Mouse (Mus musculus) ovary, postnatal 10 days (tissue): ENCODE data around the gene Pzp.

ENCODE experiments used
- DNase-seq: peaks from one replicate; pipeline ENCODE4 v3.0.0; 2022; ENCODE audit warnings: low spot score

Gene Pzp

DNA sequence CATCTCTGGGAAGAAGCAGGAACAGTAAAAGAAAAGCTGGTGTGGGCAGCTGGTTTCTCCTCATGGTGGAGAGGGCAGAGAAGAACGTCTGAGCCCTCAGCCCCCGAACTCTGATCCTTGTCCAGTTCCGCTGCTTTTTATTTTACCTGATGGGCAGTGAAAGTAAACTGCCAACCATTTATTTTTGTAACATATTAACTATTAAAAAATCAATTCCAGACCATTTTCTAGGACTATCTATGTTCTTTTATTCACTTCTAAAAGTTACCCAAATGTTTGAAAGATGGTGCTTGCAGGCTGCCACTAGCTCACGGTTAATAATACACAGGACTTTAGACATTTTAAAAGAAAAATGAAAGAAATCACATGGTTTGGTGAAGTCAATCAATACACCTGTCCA, at the start of gene Pzp:
Pzp (minus strand) TSS at position 120 of the 400 bp plus-strand sequence.
- no peak for DNase-seq

DNA sequence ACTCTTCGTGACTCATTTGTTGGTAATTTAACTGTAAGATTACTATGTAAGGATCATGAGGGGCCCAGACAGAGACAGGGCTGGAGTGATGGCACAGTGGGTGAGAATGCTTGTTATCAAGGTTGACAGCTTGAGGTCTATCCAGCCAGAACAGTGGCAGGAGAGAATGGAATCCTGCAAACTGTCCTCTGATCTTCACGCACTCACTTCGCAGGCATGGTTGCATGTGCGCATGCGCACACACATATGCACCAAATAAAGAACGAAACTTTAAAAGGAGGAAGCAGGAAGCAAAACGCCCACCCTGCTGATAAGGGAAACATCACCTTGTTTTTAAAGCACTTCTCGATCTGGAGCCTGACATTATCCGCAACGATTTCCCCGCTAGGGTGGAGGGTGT, 40.1 kb upstream of the Pzp start:
- DNase-seq, result no peak

DNA sequence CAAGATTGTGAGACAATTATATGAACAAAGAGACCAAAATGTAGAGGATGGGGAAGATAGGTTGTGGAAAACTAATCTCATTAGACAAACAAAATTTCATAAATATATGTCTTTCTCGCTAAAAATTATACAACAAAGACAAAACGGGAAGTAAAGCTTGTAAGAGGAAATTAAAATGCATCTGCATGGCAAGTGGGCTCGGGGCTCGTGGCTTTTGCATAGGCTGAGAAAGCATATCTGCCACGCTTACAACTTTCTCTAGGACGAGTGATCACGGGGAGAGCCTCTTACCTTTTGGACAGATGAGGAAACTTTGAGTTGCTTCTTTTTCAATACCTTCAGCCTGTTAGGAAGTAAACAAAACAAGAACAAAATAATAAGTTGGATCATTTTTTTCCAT, 27.5 kb upstream of the Pzp start:
- no peak for DNase-seq

DNA sequence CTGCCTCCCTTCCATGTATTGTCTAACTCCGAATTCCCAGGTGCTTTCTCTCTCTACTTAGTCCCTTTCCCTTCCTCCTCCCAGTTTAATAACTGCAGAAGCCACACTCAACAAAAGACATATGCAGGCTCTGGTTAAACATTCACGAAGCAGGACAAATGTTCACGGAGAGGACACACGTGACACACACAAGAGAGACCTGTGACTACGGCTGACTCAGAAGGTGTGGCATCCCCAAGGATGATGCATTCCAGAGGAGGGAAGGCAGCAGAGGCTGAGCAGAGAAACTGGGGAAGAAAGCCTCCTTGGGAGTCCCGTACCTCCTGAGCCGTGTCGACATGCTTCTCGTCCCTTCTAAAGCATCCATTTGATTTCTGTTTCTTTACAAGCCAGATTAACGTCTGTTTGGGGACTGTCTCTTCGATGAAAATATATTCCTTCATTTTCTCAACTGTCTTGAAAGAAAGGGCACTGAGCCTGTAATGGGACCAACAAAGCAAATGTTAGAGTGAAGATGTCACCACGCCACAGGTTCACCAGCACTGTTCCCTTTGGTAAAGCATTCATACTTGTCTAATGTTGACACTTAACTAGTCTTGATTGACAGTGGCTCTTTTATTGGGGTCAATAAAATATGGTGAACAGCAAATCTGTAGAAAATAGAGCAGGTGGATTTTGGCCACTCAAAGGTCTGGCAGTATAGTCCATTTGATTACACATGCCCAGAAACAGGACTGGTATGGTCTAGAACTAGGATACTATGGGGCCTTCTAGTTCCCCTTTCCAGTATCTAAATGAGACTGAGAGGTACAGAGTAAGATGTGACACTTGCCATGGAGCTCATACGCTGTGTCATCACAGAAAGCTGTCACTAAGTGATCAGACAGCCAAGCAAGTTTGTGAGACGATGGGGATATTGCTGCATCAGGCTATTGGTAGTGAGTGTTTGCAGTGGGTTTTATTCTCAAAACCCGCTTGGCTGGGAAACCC, 23.2 kb upstream of the Pzp start:
- no peak for DNase-seq

DNA sequence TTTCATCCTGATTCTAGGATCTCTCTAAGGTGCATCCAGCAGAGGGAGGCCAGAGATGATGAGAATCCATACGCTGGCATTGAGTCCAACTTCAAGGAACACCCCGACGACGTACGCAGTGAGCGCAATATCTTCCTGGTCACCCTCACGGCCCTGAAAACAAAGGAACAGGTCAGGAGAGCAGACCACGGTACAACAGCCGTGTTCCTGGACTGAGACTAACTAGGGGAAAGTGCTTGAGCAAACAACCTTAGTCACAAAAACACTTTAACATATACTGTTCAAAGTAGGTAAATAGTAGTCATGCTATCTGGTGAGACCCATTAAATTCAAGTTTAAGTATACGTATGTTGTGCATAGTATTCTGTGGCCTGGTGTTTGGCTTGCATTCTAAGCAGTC, 22.0 kb upstream of the Pzp start:
- no peak for DNase-seq

DNA sequence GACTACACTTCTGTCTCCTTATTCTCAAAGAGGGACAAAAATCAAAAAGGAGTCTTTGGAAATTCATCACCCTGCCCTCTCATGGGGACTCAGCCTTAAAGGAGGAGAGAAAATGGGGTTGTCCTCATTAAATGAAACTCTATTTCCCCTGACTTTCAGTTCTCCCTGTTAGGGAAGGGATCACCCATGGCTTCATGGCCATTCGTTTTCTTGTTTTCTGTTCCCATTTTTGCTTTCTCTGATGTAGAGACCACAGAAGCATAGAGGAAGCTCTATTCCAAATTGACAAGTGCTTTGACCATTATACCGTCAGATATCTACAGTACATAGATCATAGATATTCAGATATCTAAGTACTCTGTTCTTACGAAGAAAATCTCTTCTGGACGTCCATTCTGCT, 18.9 kb upstream of the Pzp start:
- no peak for DNase-seq

DNA sequence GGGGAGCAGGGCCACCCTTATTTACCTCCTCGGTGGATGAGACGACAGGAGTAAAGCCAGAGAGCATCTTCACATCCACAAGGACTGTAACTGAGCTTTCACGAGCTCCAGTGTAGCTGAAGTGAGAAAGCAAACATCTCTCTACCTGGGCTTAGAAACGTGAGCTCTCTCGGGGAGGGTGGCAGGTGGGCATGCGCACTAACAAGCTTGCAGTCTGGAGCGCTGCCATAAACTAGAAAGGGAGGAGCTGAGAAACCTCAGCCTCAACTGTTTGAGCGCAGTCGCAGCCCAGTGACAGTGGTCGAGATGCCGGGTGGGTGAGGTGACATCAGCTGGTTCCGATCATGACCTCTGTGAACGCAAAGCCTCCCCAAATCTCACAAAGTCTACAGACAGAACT, 16.7 kb upstream of the Pzp start:
- DNase-seq, result peak; percentile 1

DNA sequence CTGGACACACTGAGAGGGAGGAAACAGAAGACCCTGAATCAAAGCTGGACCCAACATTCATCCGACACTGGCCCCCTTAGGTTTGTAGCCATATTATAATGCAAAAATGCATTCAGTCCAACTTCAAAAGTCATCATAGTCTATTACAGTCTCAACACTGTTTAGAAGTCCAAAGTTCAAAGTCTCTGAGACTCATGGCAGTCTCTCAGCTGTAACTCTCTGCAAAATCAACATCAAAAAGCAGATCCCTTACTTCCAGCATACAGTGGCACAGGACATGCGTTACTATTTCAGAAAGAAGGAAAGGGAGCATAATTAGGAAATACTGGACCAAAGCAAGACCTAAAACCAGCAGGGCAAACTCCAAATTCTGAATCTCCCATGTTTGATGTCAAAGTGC, 8.7 kb upstream of the Pzp start:
- DNase-seq, result no peak

DNA sequence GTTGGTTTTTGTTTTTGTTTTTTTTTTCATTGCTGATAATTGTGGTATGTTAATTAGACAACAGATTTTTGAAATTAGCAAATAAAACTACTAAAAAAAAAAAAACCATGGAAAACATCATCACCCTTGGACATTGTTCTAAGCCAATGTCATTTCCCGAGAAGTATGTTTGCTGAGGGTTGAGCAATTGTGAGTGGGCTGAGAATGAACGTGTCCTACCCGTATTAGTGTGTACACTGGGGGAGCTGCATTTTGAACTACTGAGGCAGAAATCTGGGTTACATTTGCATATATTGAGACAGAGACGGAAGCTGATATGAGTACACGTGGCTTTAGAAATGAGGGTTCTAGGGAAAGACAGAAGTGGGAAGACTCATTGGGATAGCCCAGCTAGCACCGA, 6.8 kb upstream of the Pzp start:
- no peak for DNase-seq

DNA sequence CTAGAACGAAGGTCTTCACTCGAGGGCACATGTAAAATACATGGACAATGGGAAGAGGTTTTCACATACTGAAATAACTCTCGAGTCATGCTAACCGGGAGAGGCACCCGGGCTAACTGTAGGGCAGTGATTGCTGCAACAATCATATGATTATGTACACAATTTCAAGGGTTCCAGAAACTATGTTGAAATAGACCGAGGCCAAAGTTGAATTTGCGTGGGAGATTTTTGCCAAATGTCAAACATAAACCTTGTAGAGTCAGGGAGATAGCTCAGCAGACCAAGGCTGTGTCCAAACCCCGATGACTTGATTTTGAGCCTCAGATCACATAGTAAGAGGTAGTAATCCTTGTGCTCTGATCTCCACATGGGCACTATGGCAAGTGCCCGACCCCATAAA, 6.2 kb upstream of the Pzp start:
- no peak for DNase-seq

DNA sequence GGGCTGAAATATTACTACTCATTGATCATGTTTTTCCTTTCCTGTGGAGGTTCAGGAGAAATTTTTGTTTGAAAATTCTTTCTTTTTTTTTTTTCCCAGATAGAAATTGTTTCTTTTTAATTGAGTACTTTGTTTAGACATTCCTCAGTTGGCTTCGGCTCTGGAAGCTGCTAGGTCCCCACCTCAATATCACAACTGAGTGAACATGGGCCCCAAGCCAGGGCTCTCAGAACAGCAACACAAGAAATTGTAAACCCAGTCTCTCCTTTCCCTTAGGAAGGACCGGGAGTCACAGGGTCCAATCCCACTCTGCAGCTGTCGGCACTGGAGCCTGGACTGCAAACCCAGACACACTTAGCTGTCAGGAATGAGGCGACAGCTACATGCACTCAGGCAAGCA, 2.0 kb upstream of the Pzp start:
- DNase-seq, result no peak

DNA sequence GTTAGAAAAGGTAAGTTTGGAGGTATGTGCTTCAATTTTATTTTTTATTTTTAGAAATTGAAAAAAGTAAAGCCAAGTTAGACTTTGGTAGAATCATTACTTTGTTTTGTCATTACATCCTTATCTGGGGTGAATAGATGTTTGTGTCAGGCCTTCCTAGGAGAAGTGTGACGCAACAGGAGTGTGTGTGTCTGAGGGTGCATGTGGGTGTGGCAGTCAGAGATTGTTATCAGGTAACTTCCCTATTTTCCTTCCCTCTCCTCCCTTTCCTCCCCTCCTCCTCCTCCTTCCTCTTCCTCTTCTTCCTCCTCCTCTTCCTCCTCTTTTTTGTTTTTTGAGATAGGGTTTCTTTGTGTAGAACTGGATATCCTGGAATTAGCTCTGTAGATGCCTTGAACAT, 590 bp upstream of the Pzp start:
- DNase-seq, result no peak

DNA sequence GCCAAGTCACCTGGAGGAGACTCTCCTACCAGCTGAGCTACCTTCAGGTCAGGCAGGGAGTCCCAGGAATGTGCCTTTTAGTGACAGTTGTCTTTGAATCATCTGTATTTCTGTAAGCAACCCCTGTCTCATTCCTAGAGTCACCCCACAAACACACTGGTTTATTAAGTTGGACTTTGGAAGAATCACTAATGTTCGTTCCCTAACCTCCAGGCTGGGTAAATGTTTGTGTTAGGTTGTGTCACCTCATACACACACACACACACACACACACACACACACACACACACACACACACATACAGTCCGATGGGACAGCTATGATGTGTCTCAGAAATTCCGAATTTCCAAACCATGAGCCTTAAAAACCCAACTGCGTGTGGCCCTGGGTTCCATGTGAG, 719 bp downstream of the Pzp start:
- DNase-seq, result no peak

DNA sequence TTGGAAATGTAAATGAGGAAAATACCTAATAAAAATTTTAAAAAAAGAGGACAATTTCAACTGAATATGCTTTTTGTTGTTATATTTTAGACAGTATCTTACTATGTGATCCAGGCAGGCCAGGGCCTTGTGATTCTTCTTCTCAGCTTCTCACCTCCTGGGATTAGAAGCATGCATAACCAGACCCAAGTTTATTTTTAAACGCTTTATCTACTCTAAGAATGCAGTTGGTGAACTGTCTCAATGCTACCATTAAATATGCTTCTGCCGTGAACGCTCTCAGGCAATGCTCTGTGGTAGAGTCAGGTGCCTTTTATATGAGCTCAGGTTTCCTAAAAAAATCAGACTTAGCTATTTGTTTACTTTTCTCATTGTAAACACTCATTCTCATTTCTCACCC, 3.2 kb downstream of the Pzp start:
- DNase-seq, result no peak

DNA sequence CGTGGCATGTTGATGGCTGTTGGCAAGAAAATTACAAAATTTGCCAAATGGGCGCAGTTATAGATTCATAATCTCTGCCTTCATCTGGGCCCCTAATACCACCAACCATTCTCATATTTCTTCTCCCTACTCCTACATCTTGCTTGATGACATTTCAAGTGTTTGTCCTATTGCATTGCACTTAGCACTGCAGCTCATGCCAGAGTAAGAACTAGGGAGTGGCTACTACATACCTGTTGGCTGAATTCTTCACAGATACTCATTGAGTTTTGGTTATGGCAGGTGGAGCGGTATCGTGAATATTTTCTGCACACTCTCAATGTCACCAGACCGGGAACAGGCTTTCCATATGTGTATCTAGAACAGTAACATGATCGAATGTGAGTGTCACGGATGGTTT, 7.4 kb downstream of the Pzp start:
- no peak for DNase-seq

DNA sequence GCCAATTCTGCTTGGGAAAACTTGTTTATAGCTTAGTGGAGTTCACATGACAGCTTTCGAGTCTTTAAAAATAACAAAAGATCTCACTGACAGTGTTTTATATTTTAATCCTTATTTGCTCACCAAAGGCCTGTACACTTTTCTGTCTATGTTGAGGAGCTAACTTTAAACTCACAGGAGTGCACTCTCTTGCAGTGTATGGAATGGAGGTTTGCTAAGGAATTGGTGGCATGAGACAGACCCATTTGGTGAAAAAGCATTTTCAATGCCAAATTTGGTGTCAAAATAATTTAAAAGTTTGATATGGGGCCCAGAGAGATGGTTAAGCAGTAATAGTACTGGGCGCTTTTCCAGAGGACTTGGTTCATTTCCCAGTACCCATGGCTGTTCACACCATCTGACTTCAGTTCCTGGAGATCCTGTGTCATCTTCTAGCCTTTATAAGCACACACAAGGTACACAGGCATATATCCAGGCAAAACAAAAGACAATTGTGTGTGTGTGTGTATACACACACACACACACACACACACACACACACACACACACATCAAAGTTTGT, 20.8 kb downstream of the Pzp start:
- DNase-seq, result no peak

DNA sequence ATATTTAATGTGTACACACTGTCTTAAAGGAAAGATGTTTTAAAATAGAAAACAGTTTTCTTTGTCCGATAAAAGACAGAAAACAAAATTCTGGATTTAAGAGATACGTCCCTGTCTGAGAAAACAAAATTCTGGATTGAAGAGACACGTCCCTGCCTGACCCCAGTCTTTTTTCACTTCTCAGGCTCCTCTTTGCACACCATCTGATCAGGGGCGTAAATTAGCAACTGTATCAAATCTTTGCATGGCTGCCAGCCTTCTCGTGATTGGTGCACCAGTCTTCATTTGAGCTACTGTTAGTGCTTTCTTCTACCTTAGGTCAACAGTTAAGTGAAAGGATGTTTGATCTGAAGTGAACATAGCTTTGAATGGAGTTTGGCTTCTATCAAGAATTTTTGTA, 21.8 kb downstream of the Pzp start:
- DNase-seq, result no peak

DNA sequence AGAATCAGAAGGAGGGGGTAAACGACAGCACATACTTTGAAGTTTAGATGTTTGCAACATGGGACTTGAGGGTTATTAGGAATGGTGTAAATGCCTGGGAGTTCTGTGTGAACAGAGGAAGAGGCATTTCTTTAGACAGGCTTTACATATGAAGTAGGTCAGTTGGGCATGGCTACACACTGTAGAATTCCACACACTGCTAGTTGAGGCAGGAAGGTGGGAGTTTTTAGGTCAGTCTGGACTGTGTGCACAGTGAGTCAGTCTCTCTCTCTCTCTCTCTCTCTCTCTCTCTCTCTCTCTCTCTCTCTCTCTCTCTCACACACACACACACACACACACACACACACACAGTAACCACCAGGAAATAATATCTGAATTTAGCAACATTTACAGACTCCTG, 31.2 kb downstream of the Pzp start:
- DNase-seq, result no peak

DNA sequence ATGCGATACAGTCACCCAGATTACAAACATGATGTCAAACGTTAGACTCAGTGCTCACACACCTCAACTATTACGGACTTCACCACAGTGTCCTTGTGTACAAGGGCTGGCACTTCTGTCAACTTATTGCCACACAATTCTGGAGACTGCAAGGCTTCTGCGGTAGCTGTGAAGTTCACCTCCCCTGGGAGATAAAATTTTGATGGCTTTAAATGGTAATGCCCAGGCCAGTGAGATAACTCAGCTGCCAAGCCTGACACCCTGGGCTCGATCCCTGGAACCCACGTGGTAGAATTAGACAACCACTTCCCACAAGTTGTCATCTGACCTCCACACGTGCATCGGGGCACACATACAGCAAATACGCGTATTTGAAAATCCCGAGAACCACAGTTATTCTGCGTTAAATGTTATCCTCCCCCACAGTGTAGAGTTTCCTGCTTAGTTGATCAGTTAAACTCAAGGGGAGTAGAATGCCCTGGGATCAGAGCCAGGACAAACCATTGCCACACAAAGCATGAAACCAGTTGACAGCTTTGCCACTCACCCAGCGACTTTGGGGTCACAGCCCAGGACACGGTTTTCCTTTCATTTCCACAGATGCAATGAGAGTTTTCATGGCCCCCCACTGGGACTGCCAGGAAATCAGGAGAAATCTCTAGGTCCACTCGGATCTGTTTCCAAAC, 31.7 kb downstream of the Pzp start:
- no peak for DNase-seq

DNA sequence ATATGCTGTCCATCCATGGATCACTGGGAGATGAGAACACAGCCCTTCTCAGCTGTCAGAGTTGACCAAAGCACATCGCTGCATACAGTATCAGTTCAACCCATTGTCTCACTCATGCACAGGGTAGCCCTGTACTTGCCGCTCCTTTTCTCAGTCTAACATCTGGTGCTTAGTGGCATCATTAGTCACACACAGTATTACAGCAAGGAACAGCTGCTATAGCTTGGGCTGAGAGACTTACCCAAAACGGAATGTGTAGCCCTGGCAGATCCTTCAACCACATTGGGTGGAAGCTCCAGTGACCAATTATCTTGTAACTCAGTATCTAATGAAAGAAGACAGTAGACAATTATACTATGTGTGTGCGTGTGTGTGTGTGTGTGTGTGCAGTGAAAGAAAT, 34.6 kb downstream of the Pzp start:
- DNase-seq, result no peak

DNA sequence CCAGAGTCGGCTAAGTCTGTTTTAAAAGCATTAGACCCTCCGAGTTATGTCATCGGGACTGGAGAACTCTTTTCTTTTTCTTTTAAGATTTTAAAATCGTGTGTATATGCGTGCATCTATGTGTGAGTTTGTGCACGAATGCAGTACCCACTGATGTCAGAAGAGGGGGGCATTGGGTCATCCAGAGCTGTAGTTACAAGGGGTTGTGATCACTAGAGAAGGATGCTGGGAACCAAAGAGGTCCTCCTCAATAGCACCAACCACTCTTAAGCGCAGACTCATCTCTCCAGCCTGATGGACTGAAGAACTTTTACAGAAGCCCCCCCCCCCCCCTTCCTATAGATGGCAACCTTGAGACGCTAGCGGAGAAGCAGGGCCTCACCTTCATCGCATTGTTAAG, 36.4 kb downstream of the Pzp start:
- DNase-seq, result no peak

DNA sequence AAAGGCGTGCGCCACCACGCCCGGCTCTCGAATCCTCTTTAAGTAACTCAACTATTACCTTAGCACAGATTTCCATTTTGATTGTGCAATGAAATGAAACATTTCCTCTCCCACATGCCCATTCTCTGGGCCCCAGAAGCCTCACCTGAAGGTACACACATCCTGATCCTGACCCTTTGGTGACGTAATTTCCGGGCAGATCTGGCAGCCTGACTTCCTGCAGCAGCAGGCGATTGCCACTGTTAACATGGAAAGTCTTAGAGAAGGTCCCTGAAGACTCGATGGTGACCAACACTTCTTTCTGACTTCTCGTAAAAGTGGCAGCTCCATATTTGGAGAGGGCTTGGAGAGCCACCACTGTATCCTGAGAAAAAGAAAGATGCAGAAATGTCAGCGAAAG, 38.8 kb downstream of the Pzp start:
- DNase-seq, result no peak
